Mouse (Mus musculus) cerebellum, adult 8-10 months (tissue): ENCODE results near the gene Atp6v0c.
"Not testable (repeated sequence)": the region's sequence is repeated elsewhere in the genome, so short reads cannot be mapped to it uniquely, and the experiment has no call there.

ENCODE experiments used
- DNase-seq: peaks from one replicate; pipeline ENCODE4 v3.0.0; 2022

The Atp6v0c gene

DNA sequence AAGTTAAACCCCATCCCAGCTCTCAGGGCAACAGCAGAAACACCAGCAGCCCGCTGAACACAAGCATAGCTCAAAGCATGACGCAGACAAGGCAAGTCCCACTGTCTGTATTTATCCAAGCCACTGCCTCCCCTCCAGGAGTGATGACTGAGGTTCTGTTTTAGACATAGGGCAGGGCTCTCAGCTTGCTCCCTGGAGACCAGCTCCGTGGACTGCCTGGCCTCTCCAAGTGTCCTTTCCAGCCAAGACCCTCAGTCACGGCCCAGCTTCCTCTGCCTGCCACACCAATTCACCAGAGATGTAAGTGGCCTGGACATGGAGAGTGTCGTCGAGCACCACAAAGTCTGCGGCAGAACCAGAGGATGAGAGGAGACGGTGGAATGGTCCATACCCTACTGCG is 13.8 kb downstream of the Atp6v0c start:
- no peak for DNase-seq

DNA sequence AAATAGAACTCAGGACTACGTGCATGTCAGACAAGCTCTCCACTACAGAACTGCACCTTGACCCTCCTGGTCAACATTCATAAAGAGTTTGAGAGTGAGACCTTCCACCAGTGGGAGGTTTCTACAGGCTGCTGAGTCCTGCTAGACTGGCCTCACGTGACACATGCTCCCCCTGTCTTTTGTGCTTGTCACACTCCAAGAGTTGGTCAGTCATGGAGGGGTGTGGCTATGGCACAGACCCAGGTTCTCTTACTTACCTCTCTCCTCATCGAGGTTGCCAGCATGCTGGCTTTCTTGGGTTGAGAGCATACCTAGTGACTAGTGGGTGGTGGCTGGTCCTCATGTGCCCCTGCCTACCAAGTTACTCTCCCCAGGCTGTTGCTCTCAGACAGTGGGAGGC is 15.0 kb downstream of the Atp6v0c start:
- DNase-seq, result no peak

DNA sequence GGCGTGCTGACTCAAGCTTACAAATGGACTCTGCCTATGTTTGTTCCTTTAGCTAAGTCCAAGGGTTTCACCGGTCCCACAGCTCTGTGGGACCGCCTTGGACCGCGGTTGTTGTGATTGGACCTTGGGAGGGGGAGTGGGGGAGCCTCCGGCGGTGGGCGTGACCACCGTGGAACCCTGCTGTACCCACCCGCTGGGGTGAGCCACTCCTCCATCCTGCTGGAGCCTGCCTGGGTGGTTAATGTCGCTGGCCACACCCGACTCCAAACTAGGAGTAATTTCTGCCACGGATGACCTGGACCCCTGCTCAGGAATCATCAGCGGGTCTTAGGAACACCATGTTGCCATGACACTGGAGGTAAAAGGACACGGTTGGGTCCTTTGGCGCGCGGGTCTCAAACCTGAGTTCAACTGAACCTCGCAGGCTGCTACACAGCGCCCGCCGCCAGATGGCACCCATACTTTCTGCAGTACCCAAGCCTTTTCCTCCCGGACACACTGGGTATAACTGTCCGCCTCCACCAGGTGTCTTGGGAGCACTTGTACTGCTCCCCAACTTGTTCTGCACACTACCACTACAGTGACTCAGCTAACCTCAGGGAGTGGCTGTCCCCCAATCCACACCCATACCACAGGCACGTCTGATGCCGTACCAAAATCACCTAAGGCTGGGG is 17.5 kb downstream of the Atp6v0c start:
- DNase-seq, result peak; percentile 77

DNA sequence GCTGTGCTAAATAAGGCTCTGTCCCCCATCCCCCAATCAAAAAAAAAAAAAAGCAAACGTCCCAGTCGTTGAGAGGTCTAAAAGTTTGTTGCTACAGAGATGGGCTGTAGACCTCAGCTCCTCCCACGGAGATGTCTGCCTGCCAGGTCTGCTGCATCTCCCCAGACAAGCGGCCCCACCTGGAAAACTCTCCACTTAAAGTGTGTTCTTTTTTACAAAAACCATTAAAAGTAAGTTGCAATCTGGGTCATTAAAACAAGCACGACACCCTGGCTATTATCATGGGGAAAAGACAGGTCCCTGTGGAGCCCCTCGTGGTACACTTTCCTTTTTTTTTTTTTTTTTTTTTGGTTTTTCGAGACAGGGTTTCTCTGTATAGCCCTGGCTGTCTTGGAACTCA is 18.1 kb downstream of the Atp6v0c start:
- DNase-seq, result no peak

DNA sequence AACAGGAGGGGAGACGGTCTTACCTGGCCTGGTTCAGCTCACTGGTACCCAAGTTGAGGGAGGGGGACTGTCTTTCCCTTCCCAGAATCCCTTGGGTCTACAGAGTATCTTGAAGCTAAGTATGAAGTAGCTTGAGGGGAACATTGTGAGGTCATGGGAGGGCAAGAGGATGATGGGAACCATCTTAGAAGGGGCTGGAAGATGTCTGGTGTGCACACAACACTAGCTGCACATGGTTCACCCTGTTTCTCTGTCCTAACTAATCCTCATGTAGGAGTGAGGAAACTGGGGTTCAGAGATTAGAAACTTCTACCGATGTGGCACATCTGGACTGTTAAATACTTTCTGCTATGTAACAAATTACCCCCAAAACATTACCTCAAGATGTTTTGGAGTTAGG is 18.7 kb downstream of the Atp6v0c start, which contains the start of gene Pdpk1:
Pdpk1 (minus strand) TSS at position 101 of the 400 bp plus-strand sequence.
- no peak for DNase-seq

DNA sequence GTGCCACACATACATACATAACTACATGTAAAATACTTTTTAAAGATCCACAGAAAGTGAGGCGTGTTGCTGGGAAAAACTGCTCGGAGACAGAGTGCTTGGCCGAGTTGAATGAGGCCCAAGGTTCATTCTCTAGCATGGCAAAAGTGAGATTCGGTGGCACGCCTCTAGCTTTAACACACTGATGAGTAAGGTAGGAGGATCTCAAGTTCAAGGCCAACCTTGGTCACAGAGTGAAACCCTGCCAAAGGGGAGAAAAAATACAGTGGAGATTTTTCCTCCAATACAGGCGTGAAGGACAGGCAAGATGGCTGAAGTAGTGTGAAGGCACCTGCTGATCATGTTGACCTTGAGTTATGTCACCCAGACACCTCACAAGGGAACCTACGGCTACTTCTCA is 20.1 kb downstream of the Atp6v0c start:
- no peak for DNase-seq

DNA sequence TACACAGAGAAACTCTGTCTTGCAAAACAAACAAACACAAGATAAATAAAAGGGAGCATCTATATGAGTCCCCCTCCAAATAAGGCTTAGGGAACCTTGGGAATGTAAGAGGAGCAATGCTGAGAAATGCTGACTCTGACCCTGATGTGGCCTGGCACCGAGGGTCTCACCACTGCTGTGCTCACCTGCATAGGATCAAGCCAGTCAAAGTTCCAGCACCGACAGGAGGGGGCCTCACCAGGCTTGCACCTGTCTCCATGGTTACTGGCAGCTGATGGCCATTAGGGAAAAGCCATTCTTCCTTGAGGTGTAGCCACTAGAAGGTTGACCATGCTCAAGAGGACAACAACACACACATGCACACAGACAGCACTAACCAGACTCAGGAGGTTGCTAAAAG is 26.6 kb downstream of the Atp6v0c start:
- DNase-seq, result no peak

DNA sequence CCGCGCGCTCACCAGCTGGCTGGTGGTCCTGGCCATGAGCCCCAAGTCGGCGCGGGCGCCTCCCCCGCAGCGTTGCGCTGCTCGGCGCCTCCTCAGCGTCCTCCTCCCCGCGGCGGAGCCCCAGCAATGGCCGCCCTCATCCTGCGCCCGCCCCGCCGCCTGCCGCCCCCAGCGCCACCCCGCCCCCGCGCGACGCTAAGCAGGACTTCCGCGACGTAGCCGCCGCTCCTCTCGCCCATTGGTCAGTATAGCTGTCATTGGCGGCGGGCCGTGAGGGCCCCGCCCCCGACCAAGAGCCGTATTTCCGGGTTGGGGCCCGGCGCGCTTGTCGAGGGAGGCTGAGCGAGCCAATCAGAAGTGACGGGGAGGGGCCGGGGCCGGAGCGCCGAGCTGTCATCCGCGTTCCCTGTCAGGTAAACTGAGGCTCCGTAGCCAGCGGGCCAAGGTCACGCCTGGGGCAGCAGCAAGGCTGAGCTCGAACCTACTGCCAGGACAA is 28.0 kb downstream of the Atp6v0c start:
- DNase-seq, result peak; percentile 97

DNA sequence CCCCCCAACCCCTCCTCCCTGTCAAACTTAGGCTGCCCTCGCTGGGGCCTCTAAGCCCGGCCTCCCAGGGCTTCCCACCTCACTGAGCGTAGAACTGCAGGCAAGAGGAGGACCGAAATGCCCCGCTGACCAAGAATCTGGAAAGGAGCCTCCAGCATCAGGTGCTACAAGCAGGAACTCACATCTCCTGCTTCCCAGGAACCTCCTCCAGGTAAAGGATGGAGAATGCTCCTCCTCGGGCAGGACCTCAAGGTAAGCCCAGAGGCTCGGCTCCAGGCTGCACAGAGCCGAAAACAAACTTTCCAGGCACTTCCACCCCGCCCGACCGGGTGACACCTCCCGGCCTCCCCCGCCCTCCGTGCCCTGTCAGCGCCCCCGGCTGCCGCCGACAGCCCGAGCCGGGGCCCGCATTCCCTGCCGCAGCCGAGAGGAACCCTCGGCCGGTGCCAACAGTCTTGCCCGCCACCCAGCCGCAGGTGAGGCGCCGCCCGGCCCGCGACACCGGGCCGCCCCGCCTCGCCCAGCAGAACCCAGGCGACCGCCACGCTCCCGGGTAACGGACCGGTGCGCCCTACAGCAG is 28.6 kb downstream of the Atp6v0c start:
- DNase-seq, result no peak

DNA sequence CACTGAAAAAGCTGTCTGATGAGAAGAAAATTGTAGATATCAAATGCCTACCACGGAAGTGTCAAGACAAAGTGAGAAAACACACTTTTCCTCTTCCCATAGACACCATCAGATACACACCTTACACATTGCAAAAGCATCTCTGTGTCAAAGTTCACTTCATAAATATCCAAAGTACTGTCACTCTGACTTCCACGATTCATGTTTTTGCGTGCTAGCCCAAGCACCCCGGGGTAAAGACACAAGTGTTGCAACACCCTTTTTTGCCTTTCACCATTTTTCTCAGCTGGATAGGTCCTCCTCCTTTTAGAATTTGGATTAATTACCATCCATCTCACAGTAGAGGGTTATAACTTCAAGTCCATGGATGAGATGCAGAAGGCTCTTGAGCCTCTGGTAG is 29.5 kb downstream of the Atp6v0c start:
- DNase-seq, result no peak

DNA sequence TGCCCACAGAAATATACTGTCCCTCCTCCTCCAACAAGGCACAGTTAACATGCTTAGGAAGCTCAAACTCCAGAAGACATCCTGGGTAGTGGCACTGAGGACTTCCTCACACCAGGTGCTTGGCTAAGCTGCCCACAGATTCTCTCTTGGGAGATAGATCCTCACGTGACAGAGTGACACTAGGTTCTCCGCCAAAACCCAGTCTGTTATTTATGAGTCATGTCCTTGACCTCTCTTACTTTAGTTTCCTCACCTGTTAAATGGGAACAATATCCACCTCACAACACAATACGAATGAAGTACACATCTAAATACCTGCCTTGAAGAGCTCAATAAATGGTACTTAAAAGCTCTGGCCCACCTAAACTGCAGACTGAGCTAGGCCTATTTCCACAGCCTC is 30.2 kb downstream of the Atp6v0c start:
- DNase-seq, result no peak

DNA sequence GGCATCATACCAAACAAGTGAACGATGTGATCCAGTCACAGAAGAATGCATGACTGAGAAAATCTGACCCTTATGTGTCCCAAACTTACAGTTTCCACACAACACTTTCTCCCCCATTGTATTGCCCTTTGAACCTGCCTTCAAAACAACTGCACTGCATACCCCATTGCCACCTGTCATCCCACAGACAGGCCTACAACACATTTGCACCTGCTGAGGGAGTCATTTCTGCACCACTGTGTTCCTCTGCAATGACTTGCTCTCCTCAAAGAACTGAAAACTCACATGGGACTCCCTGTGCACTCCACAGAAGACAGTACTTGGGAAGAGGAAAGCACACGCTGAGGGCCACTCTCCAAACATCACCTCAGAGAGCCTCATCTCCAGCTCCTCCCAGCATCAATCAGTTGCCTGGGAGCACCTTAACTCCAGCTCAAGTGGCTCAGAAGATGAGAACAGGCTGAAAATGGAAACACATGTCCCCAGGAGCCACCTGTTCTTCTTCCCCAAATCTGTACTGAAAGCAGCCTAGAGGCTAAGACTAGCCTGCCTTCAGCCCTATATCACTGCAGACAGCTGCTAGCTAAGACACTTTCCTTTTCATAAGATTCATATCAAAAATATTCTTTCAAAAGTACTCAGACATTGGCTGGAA is 32.1 kb downstream of the Atp6v0c start:
- DNase-seq, result no peak

DNA sequence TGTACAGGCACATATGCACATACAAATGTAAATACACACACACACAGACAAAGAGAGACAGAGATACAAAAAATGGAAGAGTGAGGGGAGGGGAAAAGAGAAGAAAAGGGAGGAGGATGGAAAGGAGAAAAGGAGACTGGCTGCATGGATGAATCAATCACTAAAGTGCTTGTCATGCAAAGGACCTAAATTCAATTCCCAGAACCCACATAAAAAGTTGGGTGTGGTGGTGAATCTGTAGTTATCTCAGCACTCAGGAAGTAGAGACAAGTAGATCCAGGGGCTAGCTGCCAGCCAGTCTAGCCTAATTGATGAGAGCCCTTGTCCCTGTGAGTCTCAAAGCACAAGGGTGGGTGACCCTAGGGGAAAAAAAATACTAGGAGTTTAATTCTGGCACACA is 35.4 kb downstream of the Atp6v0c start:
- no peak for DNase-seq

DNA sequence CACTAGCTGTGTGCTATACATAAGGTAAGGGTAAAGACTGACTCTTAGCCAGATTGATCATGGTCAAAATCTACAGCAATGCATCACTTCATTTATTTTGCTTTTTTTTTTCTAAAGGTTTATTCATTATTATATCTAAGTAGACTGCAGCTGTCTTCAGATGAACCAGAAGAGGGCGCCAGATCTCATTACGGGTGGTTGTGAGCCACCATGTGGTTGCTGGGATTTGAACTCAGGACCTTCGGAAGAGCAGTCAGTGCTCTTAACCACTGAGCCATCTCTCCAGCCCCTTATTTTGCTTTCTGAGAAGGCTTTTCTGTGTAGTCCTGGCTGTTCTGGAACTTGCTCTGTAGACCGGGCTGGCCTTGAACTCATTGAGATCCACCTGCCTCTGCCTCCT is 36.6 kb downstream of the Atp6v0c start:
- not testable (repeated sequence) for DNase-seq

DNA sequence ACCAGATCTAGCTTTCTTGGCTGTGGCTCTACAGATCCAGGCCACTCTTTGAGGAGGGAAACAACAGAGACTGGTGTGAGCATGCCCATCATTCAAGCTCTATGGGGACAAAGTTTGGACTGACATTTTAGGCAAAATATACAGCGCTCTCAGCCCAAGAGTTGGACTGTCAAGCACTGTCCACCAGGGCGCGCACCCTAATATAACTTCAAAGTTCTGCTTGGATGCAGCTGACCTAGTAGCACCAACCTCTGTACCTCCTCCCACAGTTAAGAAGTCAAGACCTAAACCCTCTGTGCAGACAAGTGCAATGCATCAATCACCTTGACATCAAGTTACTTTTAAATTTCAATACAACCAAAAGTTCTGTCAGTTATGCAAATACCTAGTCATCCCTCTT is 37.9 kb downstream of the Atp6v0c start:
- no peak for DNase-seq

DNA sequence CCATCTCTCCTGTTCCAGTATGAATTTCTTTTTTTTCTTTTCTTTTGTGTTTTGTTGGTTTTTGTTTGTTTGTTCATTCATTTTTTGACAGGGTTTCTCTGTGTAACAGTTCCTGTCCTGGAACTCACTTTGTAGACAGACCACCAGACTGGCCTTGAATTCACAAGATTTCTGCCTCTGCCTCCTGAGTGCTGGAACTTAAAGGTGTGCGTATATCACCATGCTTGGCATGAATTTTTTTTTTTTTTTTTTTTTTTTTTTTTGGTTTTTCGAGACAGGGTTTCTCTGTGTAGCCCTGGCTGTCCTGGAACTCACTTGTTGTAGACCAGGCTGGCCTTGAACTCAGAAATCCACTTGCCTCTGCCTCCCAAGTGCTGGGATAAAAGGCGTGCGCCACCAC is 40.3 kb downstream of the Atp6v0c start:
- not testable (repeated sequence) for DNase-seq

DNA sequence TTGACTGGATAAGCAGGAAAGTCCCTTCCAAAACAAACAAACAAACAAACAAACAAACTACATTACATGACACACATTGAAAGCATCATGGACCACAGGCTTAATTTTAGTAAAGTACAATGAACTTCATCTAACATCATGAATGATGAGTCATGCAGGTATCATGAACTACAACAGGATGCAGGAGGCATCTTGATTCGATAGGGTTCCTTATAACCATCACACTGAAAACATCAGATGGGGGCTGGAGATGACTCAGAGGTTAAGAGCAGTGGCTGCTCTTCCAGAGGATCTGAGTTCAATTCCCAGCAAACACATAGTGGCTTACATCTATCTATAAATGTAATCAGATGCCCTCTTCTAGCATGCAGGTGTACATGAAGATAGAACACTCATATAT is 41.9 kb downstream of the Atp6v0c start:
- no peak for DNase-seq

DNA sequence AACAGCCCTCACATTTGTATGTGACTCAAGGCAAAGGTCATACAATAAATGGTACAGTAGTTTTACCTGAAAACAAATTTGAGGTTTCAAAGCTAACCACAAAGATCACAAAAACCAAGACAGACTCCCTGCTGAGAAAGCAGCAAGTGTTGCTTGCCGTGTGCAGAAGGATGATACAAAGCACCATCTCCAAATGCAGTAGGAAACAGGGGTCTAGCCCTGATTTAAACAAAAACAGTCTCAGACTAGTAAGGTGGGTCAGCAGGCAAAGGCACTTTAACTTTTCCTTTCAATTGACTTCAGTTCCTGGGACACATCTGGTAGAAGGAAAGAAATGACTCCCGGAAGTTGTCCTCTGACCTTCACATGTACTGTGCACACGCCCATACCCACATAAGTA is 42.7 kb downstream of the Atp6v0c start:
- no peak for DNase-seq

DNA sequence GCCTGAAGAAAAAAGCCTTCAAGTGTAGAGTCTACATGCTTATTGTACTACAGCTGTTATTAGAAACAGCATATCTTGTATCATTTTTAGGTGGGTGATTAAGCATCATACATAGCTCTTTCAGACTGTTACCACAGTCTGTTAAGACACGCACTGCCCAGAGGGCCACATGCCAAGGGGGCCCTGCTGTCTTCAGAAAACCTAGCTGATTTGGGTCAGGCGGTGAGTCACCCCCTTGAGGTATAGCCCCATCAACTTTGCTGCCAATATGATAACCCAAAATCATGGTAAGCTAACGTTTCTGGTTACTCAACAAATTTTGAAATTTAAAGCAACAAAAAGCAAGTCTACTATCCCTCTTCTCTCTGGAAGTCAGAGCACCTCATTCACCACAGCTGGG is 50.1 kb downstream of the Atp6v0c start:
- DNase-seq, result no peak
